Mouse (Mus musculus) v-Abl transformed pro-B cells (cell line): ENCODE results near the gene Eci2.
"Not testable (repeated sequence)": the region's sequence is repeated elsewhere in the genome, so short reads cannot be mapped to it uniquely, and the experiment has no call there.

Experiments
- in situ Hi-C, 2 experiments: fragments of 400-800 bp; cut with MboI; formaldehyde crosslinking; loops; one replicate each; pipeline ENCODE4 v1.15.1; 2025; ENCODE audit not compliant: unreplicated experiment in 2 of 2

The Eci2 gene

GRCm38 (mm10) chr13:34993595-34993982, 33.3 kb downstream of the Eci2 start:
- in situ Hi-C loops = loop anchor here in 1 of 2 experiments (25.0 kb wide), 2 partner anchors 356 to 806 kb away; no protein-coding TSS in a partner anchor

- in situ Hi-C loops = loop anchor here in 1 of 2 experiments (25.0 kb wide), 2 partner anchors 356 to 806 kb away; no protein-coding TSS in a partner anchor
These were observed 33.8 kb downstream of the Eci2 start for GRCm38 (mm10) chr13:34993085-34993484.

GRCm38 (mm10) chr13:34991581-34992273, 35.2 kb downstream of the Eci2 start:
- in situ Hi-C loops = loop anchor here in 1 of 2 experiments (25.0 kb wide), 2 partner anchors 354 to 804 kb away; no protein-coding TSS in a partner anchor

GRCm38 (mm10) chr13:34983479-34983878, 43.4 kb downstream of the Eci2 start:
- in situ Hi-C loops = loop anchor here in 1 of 2 experiments (25.0 kb wide), 2 partner anchors 346 to 796 kb away; no protein-coding TSS in a partner anchor

- in situ Hi-C loops = loop anchor here in 1 of 2 experiments (25.0 kb wide), 2 partner anchors 341 to 791 kb away; no protein-coding TSS in a partner anchor
These were observed 48.3 kb downstream of the Eci2 start for GRCm38 (mm10) chr13:34978635-34979034.

GRCm38 (mm10) chr13:34977410-34977809, 49.5 kb downstream of the Eci2 start:
- in situ Hi-C loops = loop anchor here in 1 of 2 experiments (25.0 kb wide), 2 partner anchors 340 to 790 kb away; no protein-coding TSS in a partner anchor

- in situ Hi-C loops = loop anchor here in 1 of 2 experiments (25.0 kb wide), 2 partner anchors 339 to 789 kb away; no protein-coding TSS in a partner anchor
These were observed 50.8 kb downstream of the Eci2 start for GRCm38 (mm10) chr13:34976116-34976515.

- in situ Hi-C loops = no loop called here
These were observed 53.1 kb downstream of the Eci2 start for GRCm38 (mm10) chr13:34973770-34974169.

- in situ Hi-C loops = no loop called here
These were observed 53.7 kb downstream of the Eci2 start for GRCm38 (mm10) chr13:34973149-34973548.

GRCm38 (mm10) chr13:34972456-34972855, 54.4 kb downstream of the Eci2 start:
- in situ Hi-C loops = not testable (repeated sequence)

GRCm38 (mm10) chr13:34965647-34966046, 61.2 kb downstream of the Eci2 start:
- in situ Hi-C loops = not testable (repeated sequence)

- in situ Hi-C loops = no loop called here
These were observed 62.0 kb downstream of the Eci2 start for GRCm38 (mm10) chr13:34964866-34965265.

GRCm38 (mm10) chr13:34964419-34964818, 62.5 kb downstream of the Eci2 start:
- in situ Hi-C loops = no loop called here

- in situ Hi-C loops = no loop called here
These were observed 63.1 kb downstream of the Eci2 start, which contains the start of gene Eci3 for GRCm38 (mm10) chr13:34963511-34964397. Eci3 (minus strand) TSS chr13:34963810.

GRCm38 (mm10) chr13:34960996-34961770, 65.7 kb downstream of the Eci2 start:
- in situ Hi-C loops = no loop called here

- in situ Hi-C loops = not testable (repeated sequence)
These were observed 68.7 kb downstream of the Eci2 start for GRCm38 (mm10) chr13:34958158-34958557.

GRCm38 (mm10) chr13:34956901-34957300, 70.0 kb downstream of the Eci2 start:
- in situ Hi-C loops = no loop called here

- in situ Hi-C loops = not testable (repeated sequence)
These were observed 75.5 kb downstream of the Eci2 start for GRCm38 (mm10) chr13:34951437-34951836.

GRCm38 (mm10) chr13:34942370-34942769, 84.5 kb downstream of the Eci2 start:
- in situ Hi-C loops = no loop called here
